Mouse (Mus musculus) neural tube, embryonic 12.5 days (tissue): ENCODE data around the gene Olfr1410. TPM values are rescaled to one million over a fixed set of nuclear protein-coding genes. Genes with fewer than 3 reads are reported as not detected.
A peak's percentile ranks its signal among the peaks of the same experiment; 100 is the strongest.

Experiments
- ATAC-seq: fragments of 200-750 bp; cut with Nextera tagmentation; 2 replicates; pipeline ENCODE4 v1.8.0; 2017; ENCODE audit warnings: low read depth, mild to moderate bottlenecking, moderate TSS enrichment, moderate library complexity; ENCODE audit not compliant: low FRiP score
- H3K27ac ChIP-seq: fragments of 300-500 bp; sonication (generic); 2 replicates; pipeline ENCODE4 v1.5.1; 2016
- H3K27me3 ChIP-seq: fragments of 300-500 bp; sonication (generic); replicated peaks from 2 replicates; pipeline ENCODE4 v1.6.1; 2016; ENCODE audit warnings: mild to moderate bottlenecking
- H3K36me3 ChIP-seq: fragments of 300-500 bp; sonication (generic); 2 replicates; pipeline ENCODE4 v1.6.1; 2016; ENCODE audit warnings: mild to moderate bottlenecking
- H3K4me1 ChIP-seq: fragments of 300-500 bp; sonication (generic); 2 replicates; pipeline ENCODE4 v1.6.1; 2016
- H3K4me2 ChIP-seq: fragments of 300-500 bp; sonication (generic); replicated peaks from 2 replicates; pipeline ENCODE4 v1.6.1; 2016; ENCODE audit warnings: mild to moderate bottlenecking
- H3K4me3 ChIP-seq: fragments of 300-500 bp; sonication (generic); 2 replicates; pipeline ENCODE4 v1.5.1; 2016
- H3K9ac ChIP-seq: fragments of 300-500 bp; sonication (generic); 2 replicates; pipeline ENCODE4 v1.6.1; 2016; ENCODE audit warnings: mild to moderate bottlenecking
- H3K9me3 ChIP-seq: fragments of 300-500 bp; sonication (generic); 2 replicates; pipeline ENCODE4 v1.6.1; 2016; ENCODE audit warnings: mild to moderate bottlenecking
- WGBS: fragments of 180-500 bp; shearing (Covaris S2); methylation state at CpG from one replicate; pipeline ENCODE4 v1.1.7; 2016; 5-methylcytosine and 5-hydroxymethylcytosine counted together
- polyA plus RNA-seq: library from polyadenylated mRNA; unstranded; fragments of >200 nt; fragmentation: Nextera tagmentation; extraction: Ambion mirVana; gene quantifications from 2 replicates; pipeline ENCODE4 v1.2.1, GENCODE M21; 2016

Olfr1410 gene
- polyA plus RNA-seq, 1 experiment from 2014 or later: not detected

- Histone ChIP-seq H3K9ac (no peak overlapping the region), H3K9me3 (no peaks in the 10 kb centered on the region), H3K4me1 (no peaks in the 10 kb centered on the region), H3K4me3 (no peak overlapping the region), H3K27me3 (no peaks in the 10 kb centered on the region), H3K4me2 (no peak overlapping the region), H3K36me3 (peaks cover 16% of the 10 kb centered on the region), H3K27ac (no peak overlapping the region)
- ATAC-seq: no peak
- 80% methylated on average over 5 of the region's 5 CpGs for WGBS
Observed at GRCm38 (mm10) chr1:92632196-92632595, 26.6 kb downstream of the Olfr1410 start.

GRCm38 (mm10) chr1:92632948-92633347 is 27.4 kb downstream of the Olfr1410 start:
- H3K27ac ChIP-seq: no peak overlapping the region
- no peaks in the 10 kb centered on the region for H3K4me1 ChIP-seq
- no peak overlapping the region for H3K9ac ChIP-seq
- H3K4me3 ChIP-seq: no peak overlapping the region
- H3K36me3 ChIP-seq: peaks cover 24% of the 10 kb centered on the region
- 74% methylated on average over 6 of the region's 6 CpGs for WGBS
- ATAC-seq: no peak
- H3K4me2 ChIP-seq: no peak overlapping the region
- no peaks in the 10 kb centered on the region for H3K27me3 ChIP-seq
- no peaks in the 10 kb centered on the region for H3K9me3 ChIP-seq

GRCm38 (mm10) chr1:92633726-92634125 is 28.1 kb downstream of the Olfr1410 start:
- Histone ChIP-seq H3K36me3 (peaks cover 26% of the 10 kb centered on the region), H3K9ac (no peak overlapping the region), H3K27ac (no peak overlapping the region), H3K27me3 (no peaks in the 10 kb centered on the region), H3K4me3 (no peak overlapping the region), H3K9me3 (no peaks in the 10 kb centered on the region), H3K4me2 (no peak overlapping the region), H3K4me1 (no peaks in the 10 kb centered on the region)
- ATAC-seq: no peak
- WGBS: 82% methylated on average over 8 of the region's 8 CpGs

GRCm38 (mm10) chr1:92634569-92634968 is 29.0 kb downstream of the Olfr1410 start:
- Histone ChIP-seq H3K27ac (no peak overlapping the region), H3K27me3 (no peaks in the 10 kb centered on the region), H3K4me2 (no peak overlapping the region), H3K36me3 (peaks cover 31% of the 10 kb centered on the region), H3K4me1 (no peaks in the 10 kb centered on the region), H3K9ac (no peak overlapping the region), H3K4me3 (no peak overlapping the region), H3K9me3 (no peaks in the 10 kb centered on the region)
- WGBS: 81% methylated on average over 1 of the region's 1 CpGs
- ATAC-seq: no peak

- Histone ChIP-seq H3K4me2 (no peak overlapping the region), H3K9ac (no peak overlapping the region), H3K27ac (no peak overlapping the region), H3K9me3 (no peaks in the 10 kb centered on the region), H3K4me1 (peaks cover 3% of the 10 kb centered on the region; the same call in 1 of the 2 replicates), H3K27me3 (no peaks in the 10 kb centered on the region), H3K36me3 (peaks cover 31% of the 10 kb centered on the region), H3K4me3 (no peak overlapping the region)
- WGBS: 66% methylated on average over 4 of the region's 4 CpGs
- ATAC-seq: peak; percentile 56; the same call in 1 of the 2 replicates
Observed at GRCm38 (mm10) chr1:92634976-92635599, 29.5 kb downstream of the Olfr1410 start.

- no peaks in the 10 kb centered on the region for H3K27me3 ChIP-seq
- no peaks in the 10 kb centered on the region for H3K9me3 ChIP-seq
- peaks cover 12% of the 10 kb centered on the region for H3K4me1 ChIP-seq
- no peak overlapping the region for H3K4me3 ChIP-seq
- no peak overlapping the region for H3K27ac ChIP-seq
- peaks cover 31% of the 10 kb centered on the region for H3K36me3 ChIP-seq
- 88% methylated on average over 8 of the region's 8 CpGs for WGBS
- H3K4me2 ChIP-seq: no peak overlapping the region
- no peak overlapping the region for H3K9ac ChIP-seq
- no peak for ATAC-seq
Observed at GRCm38 (mm10) chr1:92636015-92636414, 30.4 kb downstream of the Olfr1410 start.

- no peak overlapping the region for H3K27ac ChIP-seq
- ATAC-seq: no peak
- no peaks in the 10 kb centered on the region for H3K9me3 ChIP-seq
- no peak overlapping the region for H3K4me2 ChIP-seq
- no peak overlapping the region for H3K9ac ChIP-seq
- peaks cover 15% of the 10 kb centered on the region for H3K4me1 ChIP-seq
- WGBS: 95% methylated on average over 11 of the region's 11 CpGs
- no peak overlapping the region for H3K4me3 ChIP-seq
- no peaks in the 10 kb centered on the region for H3K27me3 ChIP-seq
- peaks cover 31% of the 10 kb centered on the region for H3K36me3 ChIP-seq
Observed at GRCm38 (mm10) chr1:92636676-92637075, 31.1 kb downstream of the Olfr1410 start.

GRCm38 (mm10) chr1:92637501-92638172 is 32.1 kb downstream of the Olfr1410 start:
- H3K4me2 ChIP-seq: no peak overlapping the region
- H3K27me3 ChIP-seq: no peaks in the 10 kb centered on the region
- 93% methylated on average over 15 of the region's 15 CpGs for WGBS
- peaks cover 31% of the 10 kb centered on the region for H3K36me3 ChIP-seq
- no peak overlapping the region for H3K27ac ChIP-seq
- no peak overlapping the region for H3K4me3 ChIP-seq
- no peaks in the 10 kb centered on the region for H3K9me3 ChIP-seq
- H3K9ac ChIP-seq: no peak overlapping the region
- H3K4me1 ChIP-seq: peaks cover 20% of the 10 kb centered on the region
- no peak for ATAC-seq

- Histone ChIP-seq H3K27me3 (no peaks in the 10 kb centered on the region), H3K4me3 (no peak overlapping the region), H3K4me1 (peaks cover 20% of the 10 kb centered on the region), H3K36me3 (peaks cover 31% of the 10 kb centered on the region), H3K9me3 (no peaks in the 10 kb centered on the region), H3K27ac (no peak overlapping the region), H3K9ac (no peak overlapping the region), H3K4me2 (no peak overlapping the region)
- no peak for ATAC-seq
- 91% methylated on average over 3 of the region's 3 CpGs for WGBS
Observed at GRCm38 (mm10) chr1:92638181-92638580, 32.6 kb downstream of the Olfr1410 start.

GRCm38 (mm10) chr1:92638736-92639135 is 33.2 kb downstream of the Olfr1410 start:
- Histone ChIP-seq H3K4me2 (no peak overlapping the region), H3K36me3 (peaks cover 31% of the 10 kb centered on the region), H3K27ac (no peak overlapping the region), H3K9ac (no peak overlapping the region), H3K27me3 (no peaks in the 10 kb centered on the region), H3K4me1 (peaks cover 20% of the 10 kb centered on the region), H3K4me3 (no peak overlapping the region), H3K9me3 (no peaks in the 10 kb centered on the region)
- 93% methylated on average over 4 of the region's 4 CpGs for WGBS
- no peak for ATAC-seq

GRCm38 (mm10) chr1:92640393-92640792 is 34.8 kb downstream of the Olfr1410 start:
- H3K4me3 ChIP-seq: peak overlapping the region; percentile 88; the same call in 1 of the 2 replicates
- 0 out of 2 replicates have a peak overlapping the region, but pooled peaks have one; percentile 93 for H3K9ac ChIP-seq
- WGBS: 92% methylated on average over 6 of the region's 6 CpGs
- peaks cover 20% of the 10 kb centered on the region for H3K4me1 ChIP-seq
- no peaks in the 10 kb centered on the region for H3K27me3 ChIP-seq
- H3K4me2 ChIP-seq: peak overlapping the region; percentile 98
- peaks cover 31% of the 10 kb centered on the region for H3K36me3 ChIP-seq
- no peak overlapping the region for H3K27ac ChIP-seq
- H3K9me3 ChIP-seq: no peaks in the 10 kb centered on the region
- no peak for ATAC-seq

- no peaks in the 10 kb centered on the region for H3K9me3 ChIP-seq
- H3K4me1 ChIP-seq: peaks cover 20% of the 10 kb centered on the region
- peaks cover 20% of the 10 kb centered on the region for H3K36me3 ChIP-seq
- no peaks in the 10 kb centered on the region for H3K27me3 ChIP-seq
- WGBS: 2% methylated on average over 50 of the region's 50 CpGs
- ATAC-seq: peak; percentile 93
- H3K4me2 ChIP-seq: peak within 1 kb of the TSS; percentile 98
- peak within 1 kb of the TSS; percentile 88 for H3K4me3 ChIP-seq
- peak within 1 kb of the TSS; percentile 57; the same call in 1 of the 2 replicates for H3K27ac ChIP-seq
- H3K9ac ChIP-seq: peak within 1 kb of the TSS; percentile 93
Observed at GRCm38 (mm10) chr1:92641514-92642272, 36.1 kb downstream of the Olfr1410 start, which contains the start of gene Cops9. Gene Cops9, minus strand, starts transcription at chr1:92641985.
